Mouse (Mus musculus): ENCODE measurements around the gene Cck.

Gene Cck

DNA sequence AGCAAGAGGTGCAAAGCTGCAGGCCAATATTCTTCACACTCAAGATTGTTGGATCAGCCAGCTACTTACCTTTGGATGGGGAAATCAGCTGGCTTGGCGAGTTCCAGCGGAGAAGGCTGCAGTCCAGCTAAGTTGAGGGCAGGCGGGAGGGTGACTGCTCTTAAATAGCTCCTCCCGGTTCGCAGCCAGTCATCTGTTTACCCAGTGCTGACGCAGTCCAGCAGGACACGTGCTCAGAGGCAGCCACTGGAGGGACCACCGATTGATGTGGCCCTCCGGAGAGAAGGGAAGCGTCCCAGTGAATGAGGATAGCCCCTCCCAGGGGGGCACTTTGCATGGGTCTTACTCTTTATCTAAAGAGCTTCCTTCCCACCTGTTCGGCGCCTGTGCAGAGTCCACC, at the start of gene Cck:
Gene Cck, minus strand, starts transcription at position 166 of the 400 bp plus-strand sequence.
- in situ Hi-C loops (cut with MboI, MseI) = loop anchor here (10.0 kb wide), 2 partner anchors 881 to 1571 kb away; no protein-coding TSS in a partner anchor

DNA sequence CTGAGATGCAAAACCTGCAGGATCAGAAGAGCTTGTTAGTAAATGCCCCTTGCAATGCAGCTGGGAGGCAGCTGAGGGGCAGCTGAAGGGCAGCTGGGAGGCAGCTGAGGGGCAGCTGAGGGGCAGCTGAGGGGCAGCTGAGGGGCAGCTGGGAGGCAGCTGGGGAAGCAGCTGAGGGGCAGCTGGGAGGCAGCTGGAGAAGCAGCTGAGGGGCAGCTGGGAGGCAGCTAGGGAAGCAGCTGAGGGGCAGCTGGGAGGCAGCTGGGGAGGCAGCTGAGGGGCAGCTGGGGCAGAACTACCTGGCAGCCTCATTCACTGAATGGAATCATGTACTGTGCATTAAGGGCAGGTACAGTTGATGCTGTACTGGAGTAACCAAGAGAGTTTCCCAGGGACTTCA, 46.0 kb upstream of the Cck start:
- in situ Hi-C loops (cut with MboI, MseI) = no loop called here

DNA sequence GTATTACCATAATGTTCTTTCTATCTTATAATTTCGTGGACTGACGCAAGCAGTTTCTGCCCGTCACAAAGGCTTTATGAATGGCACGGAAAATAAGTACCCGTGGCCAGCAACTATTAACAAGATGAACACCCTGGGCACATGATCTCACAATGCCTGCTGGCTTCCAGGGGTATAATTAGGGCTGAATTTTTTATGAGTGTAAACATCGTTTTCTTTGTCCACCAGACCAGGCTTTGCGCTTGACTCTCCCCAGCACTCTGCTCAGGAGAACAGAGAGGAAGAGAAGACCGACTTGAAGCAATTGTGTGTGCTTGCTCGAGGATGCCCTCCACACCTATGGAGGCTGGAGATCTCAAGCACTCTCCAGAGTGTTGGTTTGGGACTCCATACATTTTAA, 37.1 kb upstream of the Cck start:
- in situ Hi-C loops (cut with MboI, MseI) = no loop called here

DNA sequence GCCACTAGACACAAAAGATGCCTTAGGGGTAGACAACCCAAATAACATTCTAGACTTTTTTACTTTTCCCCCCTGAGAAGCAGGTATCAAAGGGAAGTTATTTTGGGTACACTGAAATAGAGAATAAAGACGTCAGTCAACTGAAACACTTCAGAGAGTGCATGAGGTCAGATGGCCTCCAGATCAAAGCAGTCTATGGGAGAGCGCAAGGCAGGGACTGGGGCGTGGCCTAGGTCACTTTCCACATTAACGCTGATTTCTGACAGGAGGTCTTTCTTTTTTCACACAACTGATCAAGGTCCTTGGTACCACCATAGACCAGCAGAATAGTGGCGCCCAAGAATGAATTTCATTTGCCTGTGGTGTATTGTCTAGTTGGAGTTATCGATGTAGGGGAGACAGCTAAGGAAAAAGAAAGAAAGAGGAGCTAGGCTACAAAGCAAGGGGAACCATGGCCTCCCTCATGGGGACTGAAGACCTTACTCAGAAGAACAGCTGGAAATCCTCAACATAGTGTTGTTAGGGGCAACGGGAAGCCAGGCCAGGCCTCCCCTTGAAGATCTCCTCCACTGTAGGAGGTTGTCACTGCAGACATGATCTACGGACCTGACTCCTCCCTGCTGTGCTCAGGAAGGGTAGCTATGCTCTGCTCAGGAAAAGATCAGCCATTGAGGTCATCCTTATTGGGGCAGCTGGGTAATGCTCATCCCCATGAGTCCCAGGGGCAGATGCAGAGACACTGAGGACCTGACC, 33.3 kb upstream of the Cck start:
- in situ Hi-C loops (cut with MboI, MseI) = no loop called here

DNA sequence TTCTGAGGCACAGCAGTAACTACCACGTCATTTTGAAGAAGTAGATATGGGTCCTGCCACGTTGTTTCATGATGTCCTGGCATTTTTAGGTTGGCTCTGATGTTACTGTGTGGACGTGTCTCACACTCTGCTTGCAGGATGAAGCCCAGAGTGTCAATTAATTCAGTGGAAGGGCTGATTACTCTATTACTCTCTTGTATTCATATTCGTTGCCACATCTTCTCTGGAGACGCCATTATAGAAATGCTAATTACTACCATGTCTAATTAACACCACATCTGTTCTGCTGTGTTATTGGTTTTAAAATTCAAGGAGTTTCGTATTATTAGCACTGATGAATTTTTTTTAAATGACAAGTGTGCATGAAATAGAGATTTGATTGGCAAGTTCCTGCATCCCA, 30.7 kb upstream of the Cck start:
- in situ Hi-C loops (cut with MboI, MseI) = no loop called here

DNA sequence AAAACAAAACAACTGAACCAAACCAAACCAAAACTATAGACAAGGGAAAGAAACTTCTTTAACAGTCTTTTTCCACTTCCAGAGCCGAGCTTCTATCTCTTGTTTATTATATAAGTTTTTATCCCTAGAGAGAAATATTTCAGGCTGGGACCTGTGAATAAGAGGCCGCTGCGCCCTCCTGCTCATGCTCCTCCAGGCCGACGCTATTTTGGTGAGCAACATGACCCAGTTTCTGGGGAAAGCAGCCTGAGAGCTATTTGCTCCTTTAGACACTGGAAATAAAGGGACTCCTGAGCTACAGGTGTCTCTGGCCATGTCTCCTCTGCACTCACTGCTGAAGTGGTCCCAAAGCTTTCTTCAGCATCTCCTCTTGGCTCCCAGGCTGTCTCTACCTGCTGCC, 24.6 kb upstream of the Cck start:
- in situ Hi-C loops (cut with MboI, MseI) = loop anchor here in 1 of 2 experiments (25.0 kb wide), 1 partner anchor 2008 kb away; no protein-coding TSS in a partner anchor

DNA sequence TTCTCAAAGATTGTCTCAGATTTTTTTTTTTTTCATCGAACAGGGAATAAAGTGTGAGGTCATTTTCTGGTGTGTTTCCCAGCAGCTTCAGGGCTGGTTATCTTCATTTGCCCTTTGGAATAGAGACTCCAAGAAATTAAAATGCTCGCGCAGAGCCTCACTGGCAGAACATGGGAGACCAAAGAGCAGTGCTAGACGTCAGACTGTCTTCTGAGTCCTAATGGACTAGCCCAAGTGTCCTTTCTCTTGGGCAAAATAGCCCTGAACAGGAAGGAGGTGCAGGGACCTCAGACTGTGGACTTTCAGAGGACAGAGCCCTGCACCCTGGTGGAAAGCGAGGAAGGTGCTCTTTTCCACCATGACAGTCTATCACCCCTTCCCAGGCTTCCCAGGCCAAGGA, 19.0 kb upstream of the Cck start:
- in situ Hi-C loops (cut with MboI, MseI) = loop anchor here in 1 of 2 experiments (25.0 kb wide), 1 partner anchor 2002 kb away; no protein-coding TSS in a partner anchor

DNA sequence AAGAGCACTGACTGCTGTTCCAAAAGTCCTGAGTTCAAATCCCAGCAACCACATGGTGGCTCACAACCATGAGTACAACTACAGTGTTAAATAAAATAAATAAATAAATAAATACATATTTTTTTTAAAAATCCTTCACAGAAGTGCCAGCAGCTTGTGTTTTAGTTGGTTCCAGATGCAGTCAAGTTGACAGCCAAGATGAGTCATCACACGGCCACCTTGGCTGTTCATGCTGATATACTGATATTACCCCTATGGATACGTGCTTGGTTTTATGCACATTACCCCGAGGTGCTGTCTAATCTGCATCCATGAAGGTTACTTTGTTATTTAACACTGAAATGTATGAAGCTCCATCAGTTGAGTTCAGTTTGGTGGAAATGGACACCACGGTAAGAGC, 16.4 kb upstream of the Cck start:
- in situ Hi-C loops (cut with MboI, MseI) = loop anchor here in 1 of 2 experiments (25.0 kb wide), 1 partner anchor 2000 kb away; no protein-coding TSS in a partner anchor

DNA sequence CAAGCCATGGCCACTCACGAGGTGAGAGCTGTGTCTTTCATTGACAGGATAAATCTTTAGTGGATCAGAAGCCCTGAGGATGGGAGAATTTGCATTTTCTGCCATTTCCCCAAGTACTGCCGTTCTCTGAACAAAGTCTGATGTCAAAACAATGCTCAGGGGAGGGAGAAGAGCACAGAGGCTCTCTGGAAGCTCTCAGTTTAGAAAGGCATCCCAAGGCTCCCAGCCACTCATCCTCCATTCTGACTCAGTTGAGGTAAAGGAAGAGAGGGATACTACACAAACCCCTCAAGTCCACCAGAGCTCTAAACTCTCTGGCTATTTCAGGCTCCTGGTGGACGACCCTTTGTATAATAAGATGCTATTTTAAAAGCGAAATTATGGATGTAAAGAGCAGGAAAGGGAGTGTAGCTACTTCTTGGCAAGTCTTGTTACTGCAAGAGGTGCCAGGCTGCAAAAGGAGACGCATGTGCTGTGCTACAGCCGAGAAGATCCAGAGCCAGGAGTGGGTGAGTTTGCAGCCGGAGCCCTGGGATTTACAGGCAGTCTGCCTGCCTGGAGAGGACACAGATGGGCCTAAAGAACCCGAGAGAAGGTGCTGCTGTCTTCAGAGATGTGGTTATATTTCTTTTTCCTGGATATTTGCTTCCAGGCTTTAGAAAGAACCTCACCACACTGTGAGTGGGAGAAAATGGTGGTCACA, 11.1 kb upstream of the Cck start:
- in situ Hi-C loops (cut with MboI, MseI) = loop anchor here in 1 of 2 experiments (25.0 kb wide), 1 partner anchor 1994 kb away; no protein-coding TSS in a partner anchor

DNA sequence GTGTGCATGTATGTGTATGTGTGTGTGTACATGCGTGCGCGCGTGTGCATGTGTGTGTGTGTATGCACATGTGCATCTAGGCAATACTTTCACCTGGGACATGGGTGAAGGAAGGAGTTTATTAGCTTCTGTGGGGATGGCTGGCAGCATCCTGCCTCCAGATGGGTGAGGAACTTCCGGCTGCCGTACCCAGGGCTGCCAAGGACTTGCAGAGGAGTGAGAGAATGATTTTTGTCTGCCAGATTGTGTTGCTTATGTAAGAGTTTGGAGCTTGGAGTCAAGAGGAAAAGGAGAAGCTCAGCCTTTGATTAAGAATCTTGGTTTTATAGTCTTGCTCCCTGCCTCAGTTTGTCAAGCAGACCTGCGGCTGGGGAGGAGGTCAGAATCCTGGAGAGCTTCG, 9.9 kb upstream of the Cck start:
- in situ Hi-C loops (cut with MboI, MseI) = loop anchor here in 1 of 2 experiments (25.0 kb wide), 1 partner anchor 1993 kb away; no protein-coding TSS in a partner anchor

DNA sequence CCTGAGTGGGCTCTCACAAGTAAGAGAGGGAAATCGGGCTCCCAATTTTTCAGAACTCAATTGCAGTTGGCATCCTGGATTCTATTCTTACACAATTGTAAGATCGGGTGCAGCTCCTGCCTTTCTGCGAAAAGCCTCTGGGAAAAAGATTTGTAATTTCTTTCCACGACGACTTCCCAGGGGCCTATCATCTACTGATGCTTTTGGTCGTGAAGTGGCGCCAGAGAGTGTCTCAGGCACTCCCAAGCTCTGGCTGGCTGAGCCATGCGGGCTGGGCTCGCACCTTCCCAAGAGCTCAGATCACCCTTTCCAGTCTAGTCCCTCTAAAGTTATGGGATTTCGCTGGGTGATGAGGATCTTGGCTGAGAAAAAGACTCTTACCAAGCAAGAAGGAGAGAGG, 608 bp upstream of the Cck start:
- in situ Hi-C loops (cut with MboI, MseI) = loop anchor here (10.0 kb wide), 2 partner anchors 881 to 1571 kb away; no protein-coding TSS in a partner anchor

DNA sequence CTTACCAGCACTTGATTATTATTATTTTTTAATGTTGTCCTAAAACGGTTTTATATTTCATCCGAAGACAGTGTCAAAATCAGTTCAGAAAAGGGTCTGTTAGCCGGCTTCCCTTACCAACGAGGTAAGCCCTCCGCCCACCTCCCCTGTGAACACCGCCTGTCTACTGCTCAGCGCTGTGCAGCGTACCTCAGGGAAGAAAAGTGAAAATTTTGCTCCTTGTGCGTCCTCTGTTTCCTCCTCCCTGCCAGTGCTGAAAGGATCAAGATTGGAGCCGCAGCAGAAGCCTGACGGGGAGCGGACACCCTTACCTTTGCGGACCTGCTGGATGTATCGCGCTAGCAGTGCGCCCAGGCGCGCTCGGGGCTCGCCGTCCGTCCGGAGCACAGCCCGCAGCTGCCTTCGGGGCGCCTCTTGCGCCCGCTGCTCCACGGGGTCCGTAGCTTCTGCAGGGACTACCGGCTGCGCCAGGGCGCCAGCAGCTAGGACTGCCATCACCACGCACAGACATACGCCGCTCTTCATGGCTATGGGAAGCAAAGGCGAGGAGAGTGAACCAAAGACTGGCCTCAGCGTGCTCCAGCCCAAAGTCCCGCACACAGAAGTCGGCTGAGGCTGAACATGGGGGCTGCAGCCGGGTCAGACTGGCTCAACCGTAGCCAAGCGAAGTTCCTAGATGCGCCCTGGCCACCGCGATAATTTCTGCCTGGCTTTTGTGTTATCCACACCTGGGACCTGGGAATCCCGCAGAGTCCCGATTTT, 1.3 kb downstream of the Cck start:
- in situ Hi-C loops (cut with MboI, MseI) = loop anchor here (10.0 kb wide), 2 partner anchors 879 to 1569 kb away; no protein-coding TSS in a partner anchor

DNA sequence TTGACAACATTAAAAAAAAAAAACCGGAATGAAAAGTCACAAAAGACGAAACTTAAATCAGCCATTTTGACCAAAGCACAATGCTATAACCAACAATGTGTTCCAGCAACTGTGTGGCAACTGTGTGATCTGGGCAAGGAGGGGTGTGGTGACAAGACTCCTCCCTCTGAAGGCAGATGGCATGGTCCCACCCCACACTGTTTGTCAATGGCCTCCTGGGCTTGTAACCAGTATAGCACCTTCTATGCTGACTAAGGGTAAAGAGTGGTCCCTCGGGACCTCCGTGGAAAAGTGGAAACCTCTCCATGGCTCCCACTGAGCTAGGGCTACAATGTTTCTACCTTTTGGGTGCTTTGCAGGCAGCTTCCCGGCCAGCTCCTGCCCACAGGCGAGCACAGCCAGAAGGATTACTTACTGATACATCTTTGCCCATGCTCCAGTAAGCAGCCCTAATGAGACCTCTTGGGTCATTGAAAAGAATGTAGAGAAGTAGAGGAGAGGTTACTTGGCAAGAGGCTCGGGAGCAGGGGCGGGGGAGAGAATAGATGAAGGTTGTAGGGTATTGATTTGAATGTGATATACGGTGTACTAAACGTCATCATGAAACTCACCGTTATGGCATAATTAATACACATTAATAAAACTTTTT, 3.8 kb downstream of the Cck start:
- in situ Hi-C loops (cut with MboI, MseI) = loop anchor here (10.0 kb wide), 2 partner anchors 877 to 1567 kb away; no protein-coding TSS in a partner anchor

DNA sequence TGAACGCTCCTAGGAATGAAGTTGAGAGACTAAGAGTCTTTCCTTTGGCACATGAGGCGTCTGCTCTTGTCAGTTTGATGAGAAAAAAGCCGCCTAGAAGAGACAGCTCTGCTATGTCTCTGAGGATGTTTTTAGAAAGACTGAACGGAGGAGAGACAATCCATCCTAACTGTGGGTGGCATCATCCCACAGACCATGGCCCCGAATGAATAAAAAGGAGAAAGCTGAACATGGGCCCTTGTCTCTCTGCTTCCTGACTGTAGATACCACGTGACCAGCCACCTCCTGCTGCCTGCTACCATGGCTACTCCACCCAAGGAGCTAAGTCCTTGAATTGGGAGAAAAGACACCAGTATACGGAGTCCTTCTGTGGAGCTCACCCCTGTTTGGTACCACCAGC, 8.3 kb downstream of the Cck start:
- in situ Hi-C loops (cut with MboI, MseI) = no loop called here

DNA sequence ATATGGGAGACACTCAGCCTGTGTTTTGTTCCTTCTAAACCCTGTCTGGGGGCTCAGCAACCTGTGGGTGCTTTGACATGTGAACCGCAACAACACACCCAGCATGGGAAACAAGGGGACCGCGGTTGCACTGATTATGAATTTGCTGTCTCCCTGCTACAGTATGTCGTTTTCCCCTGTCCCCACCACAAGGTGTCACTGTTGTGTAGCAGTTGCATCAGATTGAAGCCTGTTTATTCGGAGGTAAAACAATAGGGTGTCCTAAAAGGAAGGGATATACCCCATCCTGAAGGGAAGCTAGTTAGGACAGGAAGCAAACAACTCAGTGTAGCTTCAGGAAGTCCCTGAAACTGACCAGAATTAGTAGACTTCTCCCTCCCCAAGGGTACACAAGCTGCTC, 16.0 kb downstream of the Cck start:
- in situ Hi-C loops (cut with MboI, MseI) = no loop called here

DNA sequence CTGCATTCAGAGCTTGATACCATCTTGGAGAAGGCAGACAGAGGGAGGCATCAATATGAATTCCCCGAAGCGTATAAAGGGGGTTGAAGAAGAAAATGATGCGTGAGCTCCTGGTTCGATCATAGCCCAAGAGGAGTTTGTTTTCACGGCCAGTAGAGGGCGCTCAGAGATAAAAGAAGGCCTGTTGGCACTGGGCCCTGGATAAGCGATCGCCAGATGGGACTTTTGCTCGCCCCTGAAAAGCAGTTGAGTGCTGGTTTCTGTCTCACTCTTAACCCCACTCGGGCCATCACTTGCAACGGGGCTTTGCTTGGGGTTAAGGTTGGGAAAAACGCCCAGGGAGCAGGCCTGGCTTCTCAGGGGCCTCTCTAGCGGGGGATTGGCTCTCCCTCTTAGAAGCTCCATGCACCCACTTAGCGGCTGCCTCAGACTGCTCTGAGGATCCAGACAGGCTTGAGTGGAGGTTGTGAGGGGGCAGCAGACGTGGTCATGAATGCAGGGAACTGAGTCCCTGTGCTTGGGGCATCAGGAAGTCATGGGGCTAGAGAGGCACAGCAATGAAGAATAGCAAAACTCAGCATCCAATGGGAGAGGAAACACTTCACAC, 18.1 kb downstream of the Cck start:
- in situ Hi-C loops (cut with MboI, MseI) = no loop called here

DNA sequence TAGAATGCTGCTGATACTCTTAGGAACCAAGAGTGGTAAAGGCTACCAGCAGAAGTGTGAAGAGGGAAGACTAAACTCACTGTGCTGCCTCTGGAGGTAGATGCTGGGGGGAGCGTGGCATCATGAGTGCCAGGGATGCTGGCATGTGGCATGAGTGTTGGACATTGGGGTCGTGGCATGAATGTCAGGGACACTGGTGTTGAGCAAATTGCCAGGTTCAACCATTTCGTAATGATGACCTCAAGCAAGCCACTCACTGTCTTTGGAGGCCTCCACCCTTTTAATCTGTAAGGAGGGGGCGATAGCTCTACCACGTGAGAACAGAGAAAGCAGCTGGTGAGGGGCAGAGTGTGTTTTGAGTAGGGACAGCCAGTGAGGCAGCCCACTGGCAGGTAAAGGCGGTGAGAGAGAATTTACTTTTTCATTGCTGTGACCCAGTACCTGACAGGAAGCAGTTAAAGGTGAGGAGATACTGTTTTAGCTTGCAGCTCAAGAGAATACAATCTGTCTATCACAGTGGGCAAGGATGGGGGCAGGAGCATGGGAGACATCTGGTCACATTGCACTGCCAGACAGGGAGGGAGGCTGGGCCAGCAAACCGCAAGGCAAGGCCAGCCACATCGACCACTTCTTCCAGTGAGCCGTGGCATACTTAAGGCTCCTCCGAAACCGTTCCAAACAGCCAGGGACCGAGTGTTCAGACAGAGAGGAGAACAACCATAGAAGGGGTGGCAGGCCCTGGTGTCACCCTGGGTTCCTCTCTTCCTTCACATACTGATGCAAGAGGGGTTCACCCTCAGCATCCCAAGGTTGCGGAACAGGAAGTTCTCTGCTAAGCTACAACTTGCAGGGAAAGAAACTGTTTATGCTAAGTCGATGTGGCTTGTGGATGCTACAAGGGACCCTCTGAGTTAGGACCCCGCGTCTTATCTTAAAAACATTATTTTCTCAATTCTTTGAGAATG, 19.7 kb downstream of the Cck start:
- in situ Hi-C loops (cut with MboI, MseI) = no loop called here

DNA sequence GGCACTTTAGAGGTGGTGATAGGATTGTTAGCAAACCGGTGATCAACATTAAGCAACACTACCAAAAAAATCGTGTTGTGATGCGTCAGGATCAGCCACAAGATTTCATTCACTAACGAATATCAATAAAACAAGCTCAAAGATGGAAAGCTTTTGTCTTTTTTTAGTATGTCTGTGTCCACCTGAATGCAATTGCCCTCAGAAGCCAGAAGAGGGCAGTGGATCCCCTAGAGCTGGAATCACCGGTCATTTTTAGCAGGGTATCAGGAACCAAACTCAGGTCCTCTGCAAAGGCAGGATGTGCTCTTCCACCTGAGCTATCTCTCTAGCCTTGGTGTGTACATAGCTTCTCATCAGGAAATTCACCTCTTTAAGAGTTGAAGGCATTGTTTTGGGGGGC, 20.7 kb downstream of the Cck start:
- in situ Hi-C loops (cut with MboI, MseI) = loop anchor here in 1 of 2 experiments (5.0 kb wide), 1 partner anchor 222 kb away; no protein-coding TSS in a partner anchor

DNA sequence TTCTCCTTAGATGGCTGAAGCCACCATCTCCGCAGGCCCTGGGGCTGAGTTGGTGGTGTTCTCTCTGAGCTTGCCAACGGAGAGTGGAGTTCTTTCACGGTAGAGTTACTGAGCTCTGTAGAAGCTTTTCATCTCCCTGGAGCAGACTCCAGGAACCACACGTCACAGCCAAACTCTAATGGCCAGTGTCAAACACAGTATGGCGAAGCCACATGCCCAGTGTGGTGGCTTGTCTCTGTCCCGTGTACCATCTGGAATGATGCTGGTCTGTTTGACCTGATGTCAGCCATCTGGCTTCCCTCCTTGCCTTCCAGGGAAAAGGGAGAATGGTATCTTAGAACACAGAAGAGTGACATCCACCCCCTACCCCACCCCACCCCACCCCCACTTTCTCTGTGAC, 25.8 kb downstream of the Cck start:
- in situ Hi-C loops (cut with MboI, MseI) = loop anchor here in 1 of 2 experiments (5.0 kb wide), 1 partner anchor 217 kb away; no protein-coding TSS in a partner anchor
